Mouse (Mus musculus) liver, adult (tissue): ENCODE results near the gene Ift46.

Source experiments
- GATA4 ChIP-seq: IDR thresholded peaks from 2 replicates; pipeline ENCODE4 v1.6.1; 2014; ENCODE audit warnings: mild to moderate bottlenecking, low read length; ENCODE audit not compliant: insufficient replicate concordance

The Ift46 gene

DNA sequence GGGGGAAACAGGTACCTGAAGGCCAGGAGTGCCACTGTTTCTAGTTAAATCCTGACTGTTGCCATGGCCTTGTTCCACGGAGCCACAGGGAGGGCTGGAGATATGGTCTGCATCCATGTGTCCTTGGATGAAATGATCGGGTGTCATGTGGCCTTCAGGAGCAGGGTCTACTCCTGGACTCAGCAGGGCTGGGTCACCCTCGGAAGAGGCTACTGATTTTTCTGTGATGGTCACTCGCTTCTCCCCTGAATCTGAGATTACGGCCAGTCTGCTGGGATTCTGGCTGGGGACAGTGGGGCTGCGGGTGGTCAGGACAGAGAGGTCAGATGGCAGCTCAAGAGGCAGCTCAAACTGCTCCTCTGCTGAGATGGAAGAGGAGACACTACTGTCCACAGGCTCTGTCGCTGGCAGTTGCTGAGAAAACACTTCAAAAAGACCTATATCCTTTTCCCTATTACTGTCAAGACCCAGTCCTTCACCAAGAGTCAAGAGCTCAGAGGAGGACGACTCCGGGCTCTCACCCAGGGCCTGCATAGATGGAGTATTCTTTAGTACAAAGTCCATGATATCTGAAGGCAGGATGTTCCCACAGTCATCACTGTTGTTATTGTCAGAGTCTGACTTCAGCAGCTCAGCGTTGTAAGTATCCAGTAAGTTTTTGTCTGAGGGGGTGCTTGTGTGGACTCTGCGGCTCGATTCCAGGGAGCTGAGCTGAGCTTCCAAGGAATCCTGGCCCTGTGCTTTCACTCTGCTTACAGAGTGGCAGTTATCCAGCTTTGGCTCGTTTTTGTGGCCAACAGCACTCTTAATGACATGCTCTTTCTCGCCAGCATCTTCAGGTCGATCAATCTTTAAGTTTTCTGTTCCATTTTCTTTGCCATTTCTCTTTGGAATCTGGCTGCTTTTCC is 52.5 kb downstream of the Ift46 start:
- no peak for TF ChIP-seq GATA4

- no peak for TF ChIP-seq GATA4
Measured at GRCm38 (mm10) chr9:44826660-44827059, 59.0 kb downstream of the Ift46 start.

- no peak for TF ChIP-seq GATA4
Measured at GRCm38 (mm10) chr9:44828944-44829343, 61.2 kb downstream of the Ift46 start.

DNA sequence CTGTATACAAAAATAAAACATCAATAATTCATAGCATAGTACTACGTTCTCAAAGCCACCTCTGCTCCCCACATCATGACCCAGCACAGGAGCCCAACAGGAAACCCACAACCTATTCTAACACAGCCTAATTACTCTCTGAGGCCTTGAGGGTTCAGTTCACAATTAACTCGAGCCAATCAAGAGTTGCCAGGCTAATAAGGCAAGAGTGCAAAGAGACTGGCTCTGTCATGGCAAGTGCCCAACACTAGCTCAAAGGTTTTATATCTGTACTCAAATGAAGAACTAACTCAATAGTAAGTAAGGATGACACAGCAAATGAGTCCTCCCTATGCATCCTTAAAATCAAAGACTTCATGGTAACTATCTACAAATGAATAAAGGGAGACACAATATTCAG is 62.8 kb downstream of the Ift46 start:
- TF ChIP-seq GATA4: no peak

GRCm38 (mm10) chr9:44832356-44832755 is 64.6 kb downstream of the Ift46 start:
- no peak for TF ChIP-seq GATA4

GRCm38 (mm10) chr9:44836439-44836838 is 68.7 kb downstream of the Ift46 start:
- no peak for TF ChIP-seq GATA4

DNA sequence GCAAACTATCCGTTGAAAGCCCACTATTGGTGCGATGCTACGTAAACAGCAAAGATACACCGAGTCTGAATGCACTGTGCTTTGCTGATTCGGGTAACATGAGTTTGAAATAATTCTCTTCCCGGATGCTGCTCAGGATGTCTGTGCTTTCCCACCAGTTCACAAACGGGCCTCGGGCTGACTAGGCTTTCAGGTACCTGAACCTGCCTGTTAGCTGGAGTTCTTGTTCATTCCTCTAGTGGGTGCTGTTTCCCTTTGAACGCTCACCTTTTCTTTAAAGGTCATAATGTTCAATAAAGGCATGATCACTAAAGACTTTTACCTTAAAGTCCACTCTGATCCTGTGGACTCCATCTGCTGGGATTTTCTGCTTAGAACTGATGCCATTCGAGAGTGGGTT is 73.5 kb downstream of the Ift46 start:
- TF ChIP-seq GATA4: no peak
